Mouse (Mus musculus) layer of hippocampus, adult 2 months (tissue): ENCODE measurements around the gene Qsox1. TPM values are rescaled to one million over a fixed set of nuclear protein-coding genes. Genes with fewer than 3 reads are reported as not detected.
A peak's percentile ranks its signal among the peaks of the same experiment; 100 is the strongest.

Source experiments
- DNase-seq, 2 experiments: peaks; one replicate each; pipeline ENCODE4 v3.0.0; 2022; ENCODE audit warnings: low spot score in 2 of 2
- H3K27ac ChIP-seq: fragments of 200-600 bp; 2 replicates; pipeline ENCODE4 v1.8.1; 2022
- H3K4me3 ChIP-seq: fragments of 200-600 bp; 2 replicates; pipeline ENCODE4 v1.8.1; 2022; ENCODE audit warnings: mild to moderate bottlenecking
- CTCF ChIP-seq: fragments of 200-600 bp; conservative IDR thresholded peaks from 2 replicates; pipeline ENCODE4 v1.8.1; 2022; ENCODE audit warnings: antibody characterized with exemption, mild to moderate bottlenecking, moderate library complexity
- total RNA-seq, 2 experiments: library from RNA; stranded (reverse); gene quantifications; 2 replicates each; pipeline ENCODE4 v1.2.3; 2021

Qsox1 gene
- total RNA-seq, 2 experiments from 2014 or later: 32.1 to 35.4 TPM

- TF ChIP-seq CTCF: no peak
Observed at GRCm38 (mm10) chr1:155750517-155751178, 62.0 kb downstream of the Qsox1 start.

DNA sequence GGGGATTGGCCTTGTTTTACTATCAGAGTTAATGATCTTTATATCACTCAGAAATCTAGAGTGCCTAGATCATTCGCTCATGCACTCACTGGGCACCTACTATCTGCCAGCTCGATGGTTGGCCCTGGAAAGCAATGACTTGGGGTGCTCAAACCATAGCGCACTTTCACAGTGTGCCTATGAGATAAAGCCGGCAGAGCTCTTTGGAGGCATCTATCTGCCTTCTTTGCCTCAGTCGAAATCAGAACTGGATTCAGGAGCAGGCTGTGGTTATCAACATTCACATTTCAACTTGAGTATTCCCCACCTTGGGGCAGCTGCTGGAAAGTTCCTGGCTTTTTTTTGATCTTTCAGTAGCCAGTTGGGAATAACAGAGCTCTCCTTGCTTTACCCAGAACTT lies 64.8 kb downstream of the Qsox1 start:
- no peak for DNase-seq
- Histone ChIP-seq H3K4me3 (no peak overlapping the region), H3K27ac (no peak overlapping the region)
- TF ChIP-seq CTCF: no peak

More at GRCm38 (mm10) chr1:155750517-155751178, 62.0 kb downstream of the Qsox1 start:
- H3K4me3 ChIP-seq: no peak overlapping the region
- H3K27ac ChIP-seq: no peak overlapping the region
- peak in 1 of 2 experiments; percentile 2 for DNase-seq

- TF ChIP-seq CTCF: no peak
- Histone ChIP-seq H3K4me3 (no peak overlapping the region), H3K27ac (no peak overlapping the region)
- no peak for DNase-seq
Observed at GRCm38 (mm10) chr1:155747011-155747410, 65.7 kb downstream of the Qsox1 start.

DNA sequence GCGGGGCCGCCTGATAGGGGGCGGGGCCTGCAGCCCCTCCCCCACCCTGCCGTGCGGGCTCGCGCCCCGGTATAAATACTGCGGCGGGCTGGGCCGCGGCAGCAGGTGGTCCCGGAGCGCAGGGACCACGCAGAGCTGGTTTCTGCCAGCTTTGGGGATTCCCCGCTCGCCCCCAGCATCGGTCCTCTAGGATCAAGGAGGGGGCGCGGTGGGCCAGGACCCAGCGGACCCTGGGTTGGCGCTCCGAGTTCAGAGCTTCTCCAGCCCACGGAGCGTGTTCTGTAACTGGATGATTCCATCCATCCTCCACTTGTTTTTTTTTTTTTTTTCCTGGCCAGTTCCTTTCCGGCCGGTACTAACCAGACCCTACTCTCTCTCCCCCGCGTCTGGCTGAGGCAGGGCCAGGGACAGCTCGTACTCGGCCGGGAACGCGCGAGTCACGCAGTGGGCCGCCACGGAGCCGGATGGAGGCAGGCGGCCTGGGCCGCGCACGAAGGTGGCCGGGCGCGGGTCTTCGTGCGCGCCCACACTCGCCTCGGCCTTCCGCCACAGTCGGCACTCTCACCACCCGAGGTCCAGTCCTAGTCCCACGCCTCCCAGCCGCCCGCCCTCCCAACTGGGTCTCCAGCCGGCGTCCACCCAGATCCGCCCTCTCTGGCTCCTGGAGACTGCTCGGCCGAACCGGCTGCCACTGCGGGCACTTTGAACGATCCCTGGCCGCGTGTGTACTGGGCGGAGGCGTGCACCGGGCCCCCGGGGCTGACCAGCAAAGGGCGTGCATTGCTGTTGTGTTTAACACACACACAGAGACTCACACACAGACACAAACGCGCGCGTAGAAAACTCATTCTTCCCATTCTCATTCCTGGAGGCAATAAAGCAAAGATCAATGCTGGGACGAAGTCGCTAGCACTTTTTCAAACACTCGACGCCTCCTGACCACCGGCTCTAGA lies 70.0 kb downstream of the Qsox1 start:
- no peak for DNase-seq
- TF ChIP-seq CTCF: no peak
- Histone ChIP-seq H3K27ac (no peak overlapping the region), H3K4me3 (peak overlapping the region; percentile 30)

DNA sequence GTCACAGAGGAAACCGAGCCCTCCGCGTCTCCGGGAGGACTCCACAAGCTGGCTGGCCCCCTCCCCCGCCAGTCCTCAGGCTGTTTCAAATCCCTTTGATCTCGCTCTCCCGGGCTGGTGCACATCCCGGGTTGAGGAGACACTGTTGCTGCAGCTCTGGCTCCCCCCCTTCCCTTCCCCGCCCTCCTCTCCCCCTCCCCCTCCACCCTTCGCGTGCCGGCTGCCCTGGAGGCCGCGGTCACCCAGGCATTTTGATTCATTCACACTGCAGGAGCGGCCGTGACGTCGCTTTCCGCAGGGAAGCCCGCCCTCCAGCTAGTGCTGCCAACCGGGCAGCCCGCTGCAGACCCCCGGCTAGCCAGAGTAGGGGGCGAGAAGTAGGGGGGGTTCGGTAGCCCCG lies 70.7 kb downstream of the Qsox1 start:
- peak overlapping the region; percentile 30 for H3K4me3 ChIP-seq
- no peak for DNase-seq
- no peak overlapping the region for H3K27ac ChIP-seq
- no peak for TF ChIP-seq CTCF

DNA sequence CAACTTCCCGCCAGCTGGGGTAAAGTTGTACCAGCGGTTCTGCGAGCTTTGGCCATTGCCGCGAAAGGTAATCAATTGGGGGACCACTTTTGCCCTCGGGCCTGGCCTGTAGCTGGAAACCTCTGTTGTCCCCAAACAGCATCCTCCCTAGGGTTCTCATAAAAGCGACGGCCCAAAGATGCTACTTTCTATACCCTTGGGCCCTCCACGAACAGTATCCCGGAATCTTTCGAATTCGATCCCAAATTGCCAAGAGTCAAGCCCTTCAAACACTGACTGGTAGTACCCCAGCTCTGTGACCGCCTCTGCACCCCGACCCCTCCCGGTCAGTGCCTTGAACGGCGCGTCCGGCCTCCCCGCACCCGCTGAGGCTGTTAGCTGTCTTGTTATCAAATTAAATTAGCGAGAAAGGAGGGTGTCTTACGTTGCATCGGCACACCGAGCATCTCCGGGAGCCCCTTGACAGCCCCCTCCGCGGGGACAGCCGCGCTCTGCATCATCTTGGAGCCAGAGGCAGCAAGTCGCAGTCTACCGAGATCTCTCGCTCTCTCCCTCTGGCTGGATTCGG lies 71.2 kb downstream of the Qsox1 start:
- DNase-seq: no peak
- Histone ChIP-seq H3K27ac (no peak overlapping the region), H3K4me3 (peak overlapping the region; percentile 30)
- no peak for TF ChIP-seq CTCF

GRCm38 (mm10) chr1:155740622-155741377 lies 71.9 kb downstream of the Qsox1 start:
- no peak for TF ChIP-seq CTCF
- no peak for DNase-seq
- no peak overlapping the region for H3K4me3 ChIP-seq
- H3K27ac ChIP-seq: no peak overlapping the region

DNA sequence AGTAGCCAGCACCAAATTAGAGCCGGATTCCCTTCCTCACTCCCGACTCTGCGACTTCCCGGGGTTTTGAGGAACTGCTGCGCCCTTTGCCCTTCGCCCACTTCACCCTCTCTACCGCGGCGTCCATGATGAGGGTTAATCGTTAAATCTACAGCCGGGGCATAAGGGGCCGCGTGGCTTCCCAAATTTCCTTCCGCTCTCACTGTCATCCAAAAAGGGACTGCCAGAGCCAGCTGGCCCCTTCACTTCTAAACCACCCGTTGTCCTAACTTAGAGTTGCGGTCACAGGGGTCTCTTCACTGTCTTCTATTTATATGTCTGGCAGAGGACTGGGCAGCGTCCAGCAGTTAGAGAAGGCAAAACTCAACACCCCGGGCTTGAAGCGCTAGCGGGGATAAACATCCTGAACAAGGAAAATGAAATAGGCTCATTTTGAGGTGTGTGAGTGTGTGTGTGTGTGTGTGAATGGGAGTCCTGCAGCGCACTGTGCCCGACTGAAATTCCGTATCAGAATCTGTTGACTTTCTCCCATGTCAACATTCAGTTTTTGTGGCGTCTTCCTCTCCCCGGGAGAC lies 74.8 kb downstream of the Qsox1 start:
- Histone ChIP-seq H3K4me3 (no peak overlapping the region), H3K27ac (no peak overlapping the region)
- no peak for DNase-seq
- TF ChIP-seq CTCF: no peak

GRCm38 (mm10) chr1:155737017-155737808 lies 75.5 kb downstream of the Qsox1 start:
- TF ChIP-seq CTCF: no peak
- Histone ChIP-seq H3K4me3 (no peak overlapping the region), H3K27ac (no peak overlapping the region)
- DNase-seq: no peak

- H3K27ac ChIP-seq: no peak overlapping the region
- no peak for TF ChIP-seq CTCF
- DNase-seq: no peak
- no peak overlapping the region for H3K4me3 ChIP-seq
Observed at GRCm38 (mm10) chr1:155736096-155736825, 76.4 kb downstream of the Qsox1 start.

GRCm38 (mm10) chr1:155731156-155731555 lies 81.5 kb downstream of the Qsox1 start:
- Histone ChIP-seq H3K4me3 (no peak overlapping the region), H3K27ac (no peak overlapping the region)
- no peak for DNase-seq
- TF ChIP-seq CTCF: no peak
